Mouse (Mus musculus): ENCODE measurements at regions not wholly inside any gene's neighbourhood (a gene's known extent, or its start where the extent isn't known, plus 50 kb on each side); places are given as distances from the start of the nearest gene placed in this dataset.

DNA sequence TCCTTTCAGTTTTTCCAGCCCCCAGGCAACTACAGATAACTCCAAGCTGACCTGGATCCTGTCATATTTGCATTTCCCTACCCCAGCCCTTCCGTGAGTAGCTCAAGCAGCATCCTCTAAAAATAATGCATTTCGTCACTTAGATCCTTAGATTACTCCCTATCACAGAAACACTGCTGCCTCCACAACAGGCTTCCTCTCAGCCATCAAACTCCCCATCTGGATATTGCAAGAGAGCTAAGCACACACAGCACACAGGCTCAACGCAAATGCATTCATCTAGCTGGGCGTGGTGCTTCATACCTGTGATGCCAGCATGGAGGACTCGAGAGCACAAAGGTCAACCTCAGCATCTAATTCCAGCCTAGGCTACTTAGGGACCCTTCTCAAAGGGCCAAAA is 260.9 kb downstream of the Sox4 start:
- TF ChIP-seq EP300 (IDR thresholded peaks at IDR 0.05) (no peak), CTCF (IDR thresholded peaks at IDR 0.05) (no peak)

All from lung, postnatal 0 days (tissue).